Mouse (Mus musculus): ENCODE results near the gene Cggbp1.

Cggbp1 gene

GRCm38 (mm10) chr16:64873416-64874305, 21.9 kb downstream of the Cggbp1 start:
- peak; percentile 64 for DNase-seq

- DNase-seq: no peak
These were observed 23.6 kb downstream of the Cggbp1 start for GRCm38 (mm10) chr16:64875384-64875783.

GRCm38 (mm10) chr16:64875822-64876221, 24.0 kb downstream of the Cggbp1 start:
- no peak for DNase-seq

- DNase-seq: no peak
These were observed 25.0 kb downstream of the Cggbp1 start for GRCm38 (mm10) chr16:64876631-64877265.

- DNase-seq: no peak
These were observed 25.5 kb downstream of the Cggbp1 start for GRCm38 (mm10) chr16:64877314-64877713.

GRCm38 (mm10) chr16:64878611-64879132, 26.9 kb downstream of the Cggbp1 start:
- DNase-seq: peak; percentile 24

GRCm38 (mm10) chr16:64879735-64880134, 27.9 kb downstream of the Cggbp1 start:
- no peak for DNase-seq

- no peak for DNase-seq
These were observed 29.2 kb downstream of the Cggbp1 start for GRCm38 (mm10) chr16:64880986-64881385.

GRCm38 (mm10) chr16:64881442-64881841, 29.6 kb downstream of the Cggbp1 start:
- DNase-seq: no peak

GRCm38 (mm10) chr16:64883896-64884295, 32.1 kb downstream of the Cggbp1 start:
- DNase-seq: no peak

- no peak for DNase-seq
These were observed 32.6 kb downstream of the Cggbp1 start for GRCm38 (mm10) chr16:64884420-64884838.

- DNase-seq: no peak
These were observed 33.3 kb downstream of the Cggbp1 start for GRCm38 (mm10) chr16:64885142-64885541.

GRCm38 (mm10) chr16:64885547-64885946, 33.8 kb downstream of the Cggbp1 start:
- DNase-seq: no peak

GRCm38 (mm10) chr16:64889496-64889895, 37.7 kb downstream of the Cggbp1 start:
- no peak for DNase-seq

GRCm38 (mm10) chr16:64899084-64899483, 47.3 kb downstream of the Cggbp1 start:
- no peak for DNase-seq

- DNase-seq: no peak
These were observed 51.5 kb downstream of the Cggbp1 start for GRCm38 (mm10) chr16:64903328-64903727.

GRCm38 (mm10) chr16:64907112-64907511, 55.3 kb downstream of the Cggbp1 start:
- no peak for DNase-seq

GRCm38 (mm10) chr16:64908747-64909146, 57.0 kb downstream of the Cggbp1 start:
- no peak for DNase-seq
